Mouse (Mus musculus) liver, adult 2 months (tissue): ENCODE measurements around the gene Gm17364. TPM values are rescaled to one million over a fixed set of nuclear protein-coding genes. Genes with fewer than 3 reads are reported as not detected.

Experiments used
- DNase-seq: peaks from one replicate; pipeline ENCODE4 v3.0.0-alpha.2; 2011; ENCODE audit warnings: low read depth, low spot score; ENCODE audit errors: extremely low read depth
- H3K27ac ChIP-seq: fragments of 200-500 bp; replicated peaks from 2 replicates; pipeline ENCODE4 v1.5.1; 2012; ENCODE audit warnings: low read depth, mild to moderate bottlenecking, control low read depth, inconsistent platforms, low read length; ENCODE audit not compliant: insufficient read depth
- H3K27me3 ChIP-seq: fragments of 200-500 bp; 2 replicates; pipeline ENCODE4 v1.6.1; 2012; ENCODE audit warnings: mild to moderate bottlenecking, moderate library complexity, low read length, inconsistent platforms; ENCODE audit not compliant: control insufficient read depth, insufficient read depth
- H3K36me3 ChIP-seq: fragments of 200-500 bp; 2 replicates; pipeline ENCODE4 v1.6.1; 2012; ENCODE audit warnings: low read length, inconsistent platforms; ENCODE audit not compliant: control insufficient read depth, insufficient read depth
- H3K4me1 ChIP-seq: fragments of 200-500 bp; 2 replicates; pipeline ENCODE4 v1.6.1; 2011; ENCODE audit warnings: low read length; ENCODE audit not compliant: control insufficient read depth, insufficient read depth
- H3K4me3 ChIP-seq: fragments of 200-500 bp; 2 replicates; pipeline ENCODE4 v1.5.1; 2011; ENCODE audit warnings: low read depth, mild to moderate bottlenecking, control low read depth, low read length, moderate library complexity; ENCODE audit not compliant: insufficient read depth
- H3K79me2 ChIP-seq: fragments of 200-500 bp; 2 replicates; pipeline ENCODE4 v1.6.1; 2012; ENCODE audit warnings: inconsistent platforms, mild to moderate bottlenecking, low read length, moderate library complexity; ENCODE audit not compliant: control insufficient read depth, insufficient read depth
- H3K9ac ChIP-seq: fragments of 200-500 bp; 2 replicates; pipeline ENCODE4 v1.6.1; 2012; ENCODE audit warnings: low read depth, mild to moderate bottlenecking, control low read depth, inconsistent platforms, low read length
- CTCF ChIP-seq: fragments of 200-500 bp; IDR thresholded peaks from 2 replicates; pipeline ENCODE4 v1.5.1; 2011; ENCODE audit warnings: low read depth, low read length, control low read depth
- POLR2A ChIP-seq: fragments of 200-500 bp; IDR thresholded peaks from 2 replicates; pipeline ENCODE4 v1.6.1; 2011; ENCODE audit warnings: low read length, control low read depth; ENCODE audit not compliant: insufficient read depth; ENCODE audit errors: extremely low read depth
- WGBS: fragments of 180-500 bp; shearing (Covaris S2); methylation state at CpG from one replicate; pipeline ENCODE4 v1.1.7; 2018; 5-methylcytosine and 5-hydroxymethylcytosine counted together
- polyA plus RNA-seq: library from polyadenylated mRNA; depleted of rRNA; stranded (reverse); fragments of >200 nt; gene quantifications from 2 replicates; pipeline ENCODE4 v1.2.3, GENCODE M21; 2012
- total RNA-seq: library from RNA; depleted of rRNA; stranded (reverse); fragments of >200 nt; gene quantifications from 2 replicates; pipeline ENCODE4 v1.2.3, GENCODE M21; 2014

Gm17364 gene
- total and polyA plus RNA-seq, 2 experiments, result not detected

DNA sequence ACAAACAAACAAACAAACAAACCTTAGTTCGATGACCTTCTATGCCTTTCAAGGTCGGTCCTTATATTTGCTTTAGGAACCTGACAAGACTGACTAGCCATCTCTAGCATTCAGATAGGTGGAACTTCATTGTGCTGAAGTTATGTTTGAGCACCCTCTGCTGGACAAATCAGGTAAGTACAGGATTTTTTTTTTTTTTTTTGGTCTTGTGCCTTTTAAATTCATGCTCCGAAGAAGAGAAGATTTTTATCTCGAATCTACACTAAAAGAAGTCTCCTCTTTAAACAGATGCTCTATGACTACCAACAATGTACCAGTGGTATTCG, 35.0 kb downstream of the Gm17364 start:
- Histone ChIP-seq H3K36me3 (peaks cover 3% of the 10 kb centered on the region), H3K9ac (no peak overlapping the region), H3K79me2 (no peaks in the 10 kb centered on the region), H3K27me3 (no peaks in the 10 kb centered on the region), H3K4me3 (no peak overlapping the region; the same call in 1 of the 2 replicates), H3K27ac (no peak overlapping the region), H3K4me1 (peaks cover 11% of the 10 kb centered on the region; the same call in 1 of the 2 replicates)
- WGBS, result 2% methylated on average over 5 of the region's 5 CpGs
- TF ChIP-seq CTCF (peak; percentile 40; the same call in 1 of the 2 replicates), POLR2A (no peak)
- peak; percentile 83 for DNase-seq

DNA sequence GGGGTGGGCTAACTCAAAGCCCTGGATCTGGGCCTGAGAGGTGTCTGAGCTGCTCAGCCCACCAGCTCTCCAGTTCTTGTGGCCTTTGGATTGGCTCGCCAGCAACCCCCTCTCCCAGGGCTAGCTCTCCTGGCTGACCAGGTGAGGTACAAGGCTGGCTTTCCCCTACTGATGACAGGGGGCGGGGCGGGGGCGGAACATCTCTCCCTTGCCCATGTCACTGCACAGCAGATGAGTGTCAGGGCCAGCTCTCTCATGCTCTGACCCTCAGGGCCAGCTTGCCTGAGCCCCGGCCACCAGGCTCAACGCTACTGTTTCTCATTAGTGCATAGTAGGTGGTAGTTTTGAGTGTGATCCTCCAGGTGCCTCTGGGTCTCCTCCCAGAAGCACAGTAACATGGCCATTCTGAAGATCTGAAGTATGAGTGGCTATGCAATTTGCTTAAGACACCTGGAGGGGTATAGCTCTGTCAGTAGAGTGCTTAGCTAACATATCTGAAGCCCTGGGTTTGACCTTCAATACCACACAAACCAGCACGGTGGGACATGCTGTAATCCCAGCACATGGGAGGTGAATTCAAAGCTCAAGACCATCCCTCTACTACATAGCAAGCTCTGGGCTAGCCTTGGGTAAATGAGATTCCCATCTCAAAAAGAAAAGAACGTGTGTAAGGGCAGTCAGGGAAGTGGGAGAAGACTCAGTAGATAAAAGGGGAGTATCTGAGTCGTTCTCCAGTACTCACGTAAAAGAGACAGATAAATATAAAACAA, 35.6 kb downstream of the Gm17364 start:
- WGBS, result 22% methylated on average over 10 of the region's 10 CpGs
- H3K27me3 ChIP-seq, result no peaks in the 10 kb centered on the region
- DNase-seq, result peak; percentile 75
- H3K4me1 ChIP-seq, result peaks cover 15% of the 10 kb centered on the region; the same call in 1 of the 2 replicates
- H3K79me2 ChIP-seq, result no peaks in the 10 kb centered on the region
- peak overlapping the region; percentile 94 for H3K9ac ChIP-seq
- peak overlapping the region; percentile 75 for H3K4me3 ChIP-seq
- peak overlapping the region; percentile 92 for H3K27ac ChIP-seq
- TF ChIP-seq CTCF (no peak), POLR2A (peak; percentile 80; the same call in 1 of the 2 replicates)
- H3K36me3 ChIP-seq, result peaks cover 3% of the 10 kb centered on the region

DNA sequence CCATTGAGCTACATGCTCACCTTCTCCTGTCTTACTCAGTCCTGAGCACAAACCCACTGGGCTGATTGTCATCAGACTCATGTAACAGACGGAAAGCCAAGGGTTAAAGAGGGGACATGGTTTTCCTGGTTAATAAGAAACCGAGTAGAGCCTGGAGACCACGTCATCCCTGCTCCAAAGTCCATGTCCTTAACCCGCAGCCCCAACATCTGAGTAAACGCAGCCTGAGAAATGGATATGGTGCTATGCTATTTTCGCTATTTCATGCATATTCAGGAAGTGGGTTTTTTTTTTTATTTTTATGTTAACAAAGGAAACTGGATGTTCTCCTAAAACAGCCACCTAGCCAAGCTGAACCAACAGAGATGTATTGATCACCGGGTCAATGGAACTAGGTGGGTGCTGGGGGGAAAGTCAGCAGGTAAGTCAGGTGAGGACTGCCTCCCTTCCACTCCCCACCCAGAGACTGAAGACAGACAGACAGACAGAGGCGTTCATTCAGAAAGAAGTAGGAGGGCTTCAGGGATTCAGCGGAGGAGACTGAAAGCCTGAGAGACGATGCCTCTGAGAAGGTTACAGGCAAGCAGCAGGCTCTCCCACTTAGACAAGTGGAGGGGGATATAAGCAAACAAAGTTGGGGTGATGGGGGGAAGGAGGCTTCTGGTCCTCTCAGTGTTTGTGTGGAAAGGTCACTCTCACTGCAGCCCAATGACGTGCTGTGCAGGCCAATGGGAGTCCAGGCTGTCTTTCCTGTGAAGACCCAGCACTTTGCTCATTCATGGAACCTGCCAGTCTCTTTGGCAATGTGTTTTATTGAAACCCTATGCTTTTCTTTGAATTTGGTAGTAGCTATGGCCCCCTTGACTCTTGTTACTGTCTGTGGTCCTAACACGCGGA, 37.7 kb downstream of the Gm17364 start:
- Histone ChIP-seq H3K4me3 (peak overlapping the region; percentile 75), H3K9ac (peak overlapping the region; percentile 94), H3K27me3 (no peaks in the 10 kb centered on the region), H3K36me3 (peaks cover 3% of the 10 kb centered on the region), H3K79me2 (no peaks in the 10 kb centered on the region), H3K27ac (peak overlapping the region; percentile 92), H3K4me1 (peaks cover 23% of the 10 kb centered on the region; the same call in 1 of the 2 replicates)
- WGBS, result 14% methylated on average over 13 of the region's 13 CpGs
- peak; percentile 98 for DNase-seq
- TF ChIP-seq POLR2A (peak; percentile 28; the same call in 1 of the 2 replicates), CTCF (no peak)

DNA sequence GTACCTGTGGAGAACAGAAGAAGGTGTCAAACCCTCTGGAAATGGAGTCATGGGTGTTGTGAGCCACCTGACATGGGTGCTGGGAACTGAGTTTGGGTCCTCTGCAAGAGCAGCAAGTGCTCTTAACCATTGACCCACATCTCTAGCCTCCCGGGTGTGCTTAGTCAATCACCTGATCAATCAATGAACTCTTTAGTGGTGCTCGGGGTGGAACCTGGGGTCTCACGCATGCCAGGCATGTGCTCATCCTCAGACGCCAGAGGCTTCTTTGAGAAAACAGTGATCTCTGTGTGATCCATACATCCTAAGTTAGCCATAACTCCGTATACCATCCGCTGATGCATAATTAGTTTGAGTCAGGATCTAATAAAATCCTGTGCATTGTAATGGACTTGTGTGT, 38.6 kb downstream of the Gm17364 start:
- WGBS, result 45% methylated on average over 6 of the region's 6 CpGs
- no peaks in the 10 kb centered on the region for H3K27me3 ChIP-seq
- H3K4me1 ChIP-seq, result peaks cover 23% of the 10 kb centered on the region; the same call in 1 of the 2 replicates
- H3K4me3 ChIP-seq, result no peak overlapping the region
- TF ChIP-seq CTCF, result no peak
- no peak for TF ChIP-seq POLR2A
- no peaks in the 10 kb centered on the region for H3K79me2 ChIP-seq
- H3K9ac ChIP-seq, result no peak overlapping the region
- H3K36me3 ChIP-seq, result peaks cover 3% of the 10 kb centered on the region
- DNase-seq, result peak; percentile 80
- H3K27ac ChIP-seq, result peak overlapping the region; percentile 73

DNA sequence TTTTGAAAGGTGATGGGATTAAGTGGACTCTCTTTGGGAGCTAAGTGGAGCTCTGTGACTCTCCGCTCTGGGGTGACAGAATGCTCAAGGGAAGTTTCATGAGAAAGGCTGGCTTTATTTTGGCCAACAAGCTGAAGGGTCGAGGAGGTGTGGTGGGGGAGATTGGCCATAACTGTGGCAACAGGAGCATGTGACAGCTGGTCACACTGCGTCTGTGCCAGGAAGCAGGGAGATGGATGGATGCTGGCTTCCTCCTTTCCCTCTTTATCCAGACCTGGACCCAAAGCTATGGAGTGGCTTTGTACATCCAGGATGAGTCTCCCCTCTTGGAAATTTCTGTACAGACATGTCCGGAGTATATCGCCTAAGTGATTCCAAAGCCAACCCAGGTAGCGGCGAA, 40.5 kb downstream of the Gm17364 start:
- H3K27me3 ChIP-seq, result no peaks in the 10 kb centered on the region
- no peak overlapping the region for H3K4me3 ChIP-seq
- H3K27ac ChIP-seq, result peak overlapping the region; percentile 94
- TF ChIP-seq POLR2A, result no peak
- TF ChIP-seq CTCF, result no peak
- WGBS, result 75% methylated on average over 7 of the region's 7 CpGs
- peaks cover 28% of the 10 kb centered on the region for H3K4me1 ChIP-seq
- H3K79me2 ChIP-seq, result no peaks in the 10 kb centered on the region
- no peak for DNase-seq
- no peak overlapping the region for H3K9ac ChIP-seq
- H3K36me3 ChIP-seq, result no peaks in the 10 kb centered on the region
